In genomic region chr10:83776272-83776878, GRCm38 (mm10) we compare ENCODE assay signal across 9 mouse cellular contexts. TPM values are rescaled to one million over a fixed set of nuclear protein-coding genes. Genes with fewer than 3 reads are reported as not detected.
DNase-seq lines count a peak whose midpoint lies in the region; ATAC-seq and TF ChIP-seq lines count a peak whose summit lies in the region.
"Had no signal": no experiment of that assay in that cellular context is flagged by ENCODE, and none has a peak within 500 bp of the region (broad histone marks: within the 10 kb centered on the region; RNA-seq: fewer than 3 reads in every experiment).

No protein-coding gene starts in this region.

- no peak overlapping the region for H3K4me3 ChIP-seq in forebrain, postnatal 0 days (ENCODE audit: low read depth, low read length)
- H3K4me3 ChIP-seq in kidney, adult 2 months (ENCODE audit: insufficient read depth, low read depth, low read length), result no peak overlapping the region
- no peak overlapping the region for H3K4me3 ChIP-seq in limb, embryonic 10.5 days

- H3K36me3 ChIP-seq in forebrain, postnatal 0 days (ENCODE audit: insufficient read depth), result no peaks in the 10 kb centered on the region
- no peaks in the 10 kb centered on the region for H3K36me3 ChIP-seq in kidney, adult 2 months (ENCODE audit: control insufficient read depth, insufficient read depth, low read length)
- H3K36me3 ChIP-seq in limb, embryonic 10.5 days, result no peaks in the 10 kb centered on the region

- H3K4me1 ChIP-seq in forebrain, postnatal 0 days (ENCODE audit: insufficient read depth), result no peaks in the 10 kb centered on the region
- H3K4me1 ChIP-seq in kidney, adult 2 months (ENCODE audit: control insufficient read depth, insufficient read depth, low read length), result no peaks in the 10 kb centered on the region
- H3K4me1 ChIP-seq in limb, embryonic 10.5 days, result no peaks in the 10 kb centered on the region

- TF ChIP-seq CTCF in forebrain, postnatal 0 days (IDR thresholded peaks at IDR 0.05; ENCODE audit: low read depth), result peak; percentile 85
- TF ChIP-seq CTCF in kidney, adult 2 months (conservative IDR thresholded peaks at IDR 0.05; ENCODE audit: insufficient read depth, insufficient read length, low read depth, low read length), result peak; percentile 66

- 47% methylated on average over 11 of the region's 11 CpGs for WGBS in forebrain, postnatal 0 days
- WGBS in kidney, adult 2 months, result 33% methylated on average over 11 of the region's 11 CpGs
- WGBS in limb, embryonic 10.5 days, result 53% methylated on average over 11 of the region's 11 CpGs

- DNase-seq in A20 (ENCODE audit: low read depth, low spot score) (peak; percentile 53), ES-CJ7 (ENCODE audit: low read depth, low spot score) (peak; percentile 62)
- DNase-seq in forebrain, postnatal 0 days, result peak; percentile 90
- DNase-seq in kidney, adult 2 months, result peak; percentile 60
- peak; percentile 69 for DNase-seq in limb, embryonic 10.5 days (ENCODE audit: low spot score)
- peak; percentile 90 for DNase-seq in retina, embryonic 14.5 days (ENCODE audit: low spot score)

- no peak overlapping the region for H3K4me2 ChIP-seq in forebrain, postnatal 0 days (ENCODE audit: low read depth)

- ATAC-seq in cerebellum, adult (ENCODE audit: insufficient number of reproducible peaks, low FRiP score, low TSS enrichment), result peak; percentile 15; the same call in 1 of the 2 replicates
- ATAC-seq in forebrain, postnatal 0 days, result peak; percentile 76
- no peak for ATAC-seq in erythroblast, adult 5-6 weeks (replicated peaks; ENCODE audit: low FRiP score, poor library complexity, severe bottlenecking)

- no peaks in the 10 kb centered on the region for H3K9me3 ChIP-seq in forebrain, postnatal 0 days (ENCODE audit: low read length)
- no peaks in the 10 kb centered on the region for H3K9me3 ChIP-seq in limb, embryonic 10.5 days (replicated peaks)

- no peaks in the 10 kb centered on the region for H3K27me3 ChIP-seq in forebrain, postnatal 0 days (ENCODE audit: insufficient read depth, low read length)
- H3K27me3 ChIP-seq in kidney, adult 2 months (replicated peaks; ENCODE audit: control insufficient read depth, insufficient read depth, low read length), result no peaks in the 10 kb centered on the region
- H3K27me3 ChIP-seq in limb, embryonic 10.5 days (ENCODE audit: low read depth, poor library complexity, severe bottlenecking), result no peaks in the 10 kb centered on the region

- no peak overlapping the region for H3K9ac ChIP-seq in forebrain, postnatal 0 days

- no peak overlapping the region for H3K27ac ChIP-seq in forebrain, postnatal 0 days (ENCODE audit: low read depth, low read length)
- no peak overlapping the region for H3K27ac ChIP-seq in kidney, adult 2 months (ENCODE audit: insufficient read depth, low read depth, low read length)
- no peak overlapping the region for H3K27ac ChIP-seq in limb, embryonic 10.5 days
- H3K27ac ChIP-seq: macrophage had no signal

- no peak for TF ChIP-seq POLR2A in kidney, adult 2 months (IDR thresholded peaks at IDR 0.05; ENCODE audit: low read depth, low read length)

RNA-seq across cellular contexts. Expression of gene 1500009L16Rik, which starts 53.7 kb away (rescaled TPM):
- total RNA-seq in forebrain, postnatal 0 days (2014; rRNA removed), result 44.4 and 47.1 TPM in 2 replicates
- 96.9 and 98.6 TPM in 2 replicates for polyA plus RNA-seq in forebrain, postnatal 0 days (2015; fragmentation: Nextera tagmentation; extraction: Ambion mirVana)
- polyA plus RNA-seq in kidney, adult 2 months (2012; rRNA removed), result 1.2 and 1.3 TPM in 2 replicates
- 36.9 and 46.6 TPM in 2 replicates for polyA plus RNA-seq in limb, embryonic 10.5 days (2016; fragmentation: Nextera tagmentation; extraction: Ambion mirVana)
- not detected in 2 replicates for total RNA-seq in erythroblast, adult 5-6 weeks (2015; ENCODE audit: low replicate concordance)
- not detected in 2 replicates for total RNA-seq in erythroblast, adult 5-6 weeks (2017; ENCODE audit: low replicate concordance)
- polyA plus RNA-seq: macrophage had no signal

Comparison
In these comparisons a context has a peak if more than half of its experiments do, and no peak if none do; other contexts are left out.
1. RNA of gene 1500009L16Rik, which starts 53.7 kb away (polyA plus RNA-seq): 96.9 to 98.6 TPM in forebrain, postnatal 0 days and 36.9 to 46.6 TPM in limb, embryonic 10.5 days; 1.2 to 1.3 TPM in kidney, adult 2 months; every median in the first group is over 10 times any median in the second.
2. Peak in every context shown above with its lines, with median percentiles within 50 percentile points of each other: DNase-seq.